Mouse (Mus musculus): ENCODE data around the gene Hoxd10.

Gene Hoxd10

GRCm38 (mm10) chr2:74691022-74691951, at the start of gene Hoxd10:
Gene Hoxd10 (plus strand): TSS chr2:74691924.
- no peak for DNase-seq (ENCODE audit: low spot score)

- no peak for DNase-seq (ENCODE audit: low spot score)
These were observed 49.3 kb upstream of the Hoxd10 start for GRCm38 (mm10) chr2:74642431-74642830.

GRCm38 (mm10) chr2:74645631-74646030, 46.1 kb upstream of the Hoxd10 start:
- DNase-seq (ENCODE audit: low spot score), result no peak

GRCm38 (mm10) chr2:74647082-74647864, 44.5 kb upstream of the Hoxd10 start:
- DNase-seq (ENCODE audit: low spot score), result no peak

GRCm38 (mm10) chr2:74652996-74653340, 38.8 kb upstream of the Hoxd10 start:
- DNase-seq (ENCODE audit: low spot score), result no peak

- DNase-seq (ENCODE audit: low spot score), result no peak
These were observed 37.8 kb upstream of the Hoxd10 start for GRCm38 (mm10) chr2:74653781-74654535.

GRCm38 (mm10) chr2:74654743-74655419, 36.8 kb upstream of the Hoxd10 start:
- DNase-seq (ENCODE audit: low spot score), result no peak

- DNase-seq (ENCODE audit: low spot score), result no peak
These were observed 36.3 kb upstream of the Hoxd10 start for GRCm38 (mm10) chr2:74655420-74655781.

GRCm38 (mm10) chr2:74655821-74656631, 35.7 kb upstream of the Hoxd10 start:
- DNase-seq (ENCODE audit: low spot score), result no peak

GRCm38 (mm10) chr2:74656632-74657021, 35.1 kb upstream of the Hoxd10 start:
- no peak for DNase-seq (ENCODE audit: low spot score)

GRCm38 (mm10) chr2:74657251-74658023, 34.3 kb upstream of the Hoxd10 start:
- no peak for DNase-seq (ENCODE audit: low spot score)

GRCm38 (mm10) chr2:74658024-74658666, 33.6 kb upstream of the Hoxd10 start:
- DNase-seq (ENCODE audit: low spot score), result no peak

- DNase-seq (ENCODE audit: low spot score), result no peak
These were observed 32.9 kb upstream of the Hoxd10 start for GRCm38 (mm10) chr2:74658667-74659371.

- DNase-seq (ENCODE audit: low spot score), result no peak
These were observed 32.2 kb upstream of the Hoxd10 start, which contains the start of gene Evx2 for GRCm38 (mm10) chr2:74659507-74660005. Gene Evx2 (minus strand): TSS chr2:74659557.

- DNase-seq (ENCODE audit: low spot score), result no peak
These were observed 31.0 kb upstream of the Hoxd10 start for GRCm38 (mm10) chr2:74660421-74661375.

GRCm38 (mm10) chr2:74661685-74662084, 30.0 kb upstream of the Hoxd10 start:
- peak; percentile 23 for DNase-seq (ENCODE audit: low spot score)

- peak; percentile 61 for DNase-seq (ENCODE audit: low spot score)
These were observed 28.3 kb upstream of the Hoxd10 start for GRCm38 (mm10) chr2:74663291-74663925.
